Mouse (Mus musculus): ENCODE results near the gene Gipc2.

Gipc2 gene

GRCm38 (mm10) chr3:152113496-152113895, 52.5 kb downstream of the Gipc2 start:
- no peak for DNase-seq

- DNase-seq = no peak
Measured at GRCm38 (mm10) chr3:152112664-152113063, 53.4 kb downstream of the Gipc2 start.

- no peak for DNase-seq
Measured at GRCm38 (mm10) chr3:152111482-152111881, 54.5 kb downstream of the Gipc2 start.

DNA sequence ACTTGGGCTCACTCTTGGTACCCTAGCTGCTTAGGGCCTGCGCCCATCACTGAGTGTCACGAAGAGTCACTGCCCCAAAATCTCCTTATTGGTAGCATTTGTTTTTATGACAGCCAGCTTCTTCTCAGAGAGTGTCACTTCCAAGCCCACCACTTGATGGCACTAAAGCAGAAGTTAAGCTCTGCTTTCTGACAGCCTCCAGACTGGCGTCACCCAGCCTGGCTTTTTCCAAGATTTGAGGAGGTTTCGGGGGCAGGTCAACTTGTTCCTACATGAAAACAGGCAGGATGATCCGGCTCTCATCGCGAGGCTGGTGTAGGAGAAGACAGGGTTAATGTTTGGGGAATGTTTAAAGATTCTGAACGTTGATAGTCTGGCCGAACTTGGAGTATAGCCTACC, 54.9 kb downstream of the Gipc2 start:
- DNase-seq = peak; percentile 71

GRCm38 (mm10) chr3:152109260-152109587, 56.8 kb downstream of the Gipc2 start:
- no peak for DNase-seq

- no peak for DNase-seq
Measured at GRCm38 (mm10) chr3:152108560-152109259, 57.3 kb downstream of the Gipc2 start.

- DNase-seq = no peak
Measured at GRCm38 (mm10) chr3:152108003-152108395, 58.0 kb downstream of the Gipc2 start.

DNA sequence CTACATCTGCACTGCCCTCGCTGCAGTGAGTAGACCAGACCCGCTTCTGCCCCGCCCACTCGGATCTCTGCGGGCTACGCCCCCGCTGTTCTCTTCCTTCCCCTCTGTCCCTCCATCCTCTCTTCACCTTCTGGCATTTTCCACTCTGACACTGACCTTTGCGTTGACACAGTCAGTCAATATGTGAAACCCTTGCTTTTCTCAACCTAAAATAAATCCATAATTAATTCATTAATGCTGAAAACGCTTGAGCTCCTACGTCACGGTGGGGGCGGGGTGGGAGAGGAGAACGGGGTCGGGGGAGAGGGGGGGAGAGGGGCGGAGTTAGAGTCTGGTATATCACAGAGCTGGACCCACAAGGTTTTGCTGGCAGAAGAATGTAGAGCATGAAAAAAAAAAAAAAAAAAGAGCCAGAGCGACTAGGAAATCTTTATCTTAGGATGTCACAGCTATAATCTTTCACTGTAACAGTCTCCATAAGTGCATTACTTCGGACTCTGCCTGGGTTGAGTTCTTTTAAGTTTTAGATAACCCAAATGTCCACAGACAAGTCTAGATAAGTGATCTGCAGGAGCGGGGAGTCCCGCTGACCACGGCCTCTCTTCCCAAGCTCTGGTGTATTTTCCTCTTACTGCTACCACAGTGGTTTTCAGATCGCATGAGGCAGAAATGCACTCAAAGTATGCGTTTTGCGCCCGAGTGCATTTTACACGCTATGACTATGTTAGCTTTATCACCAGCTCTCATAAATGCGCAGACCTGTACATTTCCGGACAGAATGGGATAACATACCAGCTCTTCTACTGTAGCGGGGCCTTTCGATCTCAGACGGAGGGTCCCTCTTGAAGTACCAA, 58.7 kb downstream of the Gipc2 start:
- peak; percentile 49 for DNase-seq

DNA sequence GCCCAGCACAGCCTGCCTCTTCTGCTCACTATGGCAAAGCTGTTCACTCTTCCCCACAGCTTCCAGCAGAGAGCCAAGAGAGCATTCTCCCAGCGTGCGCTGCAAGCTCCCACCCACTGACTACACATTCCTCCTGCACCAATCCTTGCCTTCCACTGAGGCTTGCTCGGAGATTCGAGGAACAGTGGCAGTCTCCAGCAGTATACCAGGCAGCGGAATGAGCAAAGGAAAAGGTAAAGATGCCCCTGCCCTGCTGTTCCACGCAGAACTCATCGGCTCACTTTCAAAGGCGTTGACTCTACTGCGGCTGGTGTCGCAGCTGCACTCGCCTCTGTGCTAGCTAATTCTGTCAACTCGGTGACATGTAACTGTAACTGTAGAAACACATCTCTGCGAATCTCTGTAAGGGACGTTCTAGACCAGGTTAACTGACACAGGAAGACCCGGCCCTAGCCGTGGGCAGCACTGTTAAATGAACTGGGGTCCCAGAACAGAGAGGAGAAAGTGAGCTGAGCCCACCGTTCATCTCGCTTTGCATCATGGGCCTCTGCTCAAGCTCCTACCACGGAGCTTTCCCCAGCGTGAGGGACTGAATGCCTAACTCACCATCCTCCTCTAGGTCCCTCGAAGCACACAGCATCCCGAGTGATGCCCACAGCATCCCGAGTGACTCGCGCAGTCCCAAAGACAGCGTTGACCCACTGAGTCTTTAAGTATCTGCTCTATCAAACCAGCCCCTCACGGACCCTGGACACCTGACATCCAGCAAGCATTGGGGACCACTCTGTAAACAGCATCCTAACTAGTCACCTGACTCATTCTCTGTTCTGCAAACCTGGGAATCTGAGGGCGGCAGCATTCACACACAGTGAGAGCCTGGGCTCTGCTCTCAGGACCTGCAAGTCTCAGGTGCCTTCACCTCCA, 59.5 kb downstream of the Gipc2 start:
- DNase-seq = peak; percentile 33

GRCm38 (mm10) chr3:152105341-152105740, 60.7 kb downstream of the Gipc2 start:
- peak; percentile 67 for DNase-seq

- DNase-seq = no peak
Measured at GRCm38 (mm10) chr3:152103381-152103780, 62.6 kb downstream of the Gipc2 start.

DNA sequence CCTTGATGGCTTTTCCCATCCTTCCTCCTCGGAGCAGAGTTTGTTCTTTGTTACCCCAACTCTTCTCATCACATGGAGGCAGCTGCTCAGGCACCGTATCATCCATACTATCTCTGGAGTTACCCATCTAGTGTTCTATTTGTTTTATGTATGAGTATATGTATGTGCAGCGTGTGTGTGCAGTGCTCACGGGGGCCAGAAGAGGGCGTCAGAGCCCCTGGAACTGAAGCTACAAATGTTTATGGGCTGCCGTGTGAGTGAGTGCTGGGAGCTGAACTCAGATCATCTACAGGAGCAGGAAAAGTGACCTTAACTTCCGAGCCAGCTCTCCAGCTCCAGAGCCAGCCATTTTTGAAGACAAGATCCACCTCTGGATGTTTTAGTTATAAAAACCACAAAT, 64.6 kb downstream of the Gipc2 start:
- DNase-seq = no peak

DNA sequence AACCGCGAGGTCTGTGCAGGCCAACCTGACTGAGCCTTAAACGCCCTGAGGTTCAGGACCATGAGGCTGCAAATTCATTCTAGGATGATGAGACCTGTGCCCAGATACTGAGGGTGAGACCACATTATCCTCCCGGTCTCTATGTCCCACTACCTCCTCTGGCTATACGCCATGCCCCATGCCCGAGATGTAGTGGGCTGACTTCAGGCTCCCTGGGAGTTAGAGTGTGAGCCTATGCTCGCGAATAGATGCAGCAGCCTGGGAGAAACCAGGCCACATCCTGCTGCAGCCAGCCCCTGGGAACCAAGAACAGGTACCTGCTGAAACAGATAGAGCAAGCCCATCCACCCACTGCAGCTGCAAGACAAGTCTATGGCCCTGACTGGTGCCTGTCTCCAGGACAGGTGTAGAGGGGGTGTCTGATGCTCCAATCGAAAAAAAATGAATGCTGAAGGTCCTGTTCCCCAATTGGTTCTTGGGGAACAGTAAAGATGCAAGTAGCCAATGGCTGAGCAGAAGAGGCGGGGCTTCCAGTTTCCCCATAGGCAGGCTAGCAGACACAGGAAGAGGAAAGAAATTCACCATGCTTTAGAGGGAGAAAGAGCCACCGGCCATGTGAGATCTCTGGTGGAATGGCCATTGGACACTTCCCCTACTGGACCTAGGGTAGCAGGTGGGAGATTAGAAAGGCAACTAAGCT, 65.8 kb downstream of the Gipc2 start:
- no peak for DNase-seq

- no peak for DNase-seq
Measured at GRCm38 (mm10) chr3:152095030-152095429, 71.0 kb downstream of the Gipc2 start.

- no peak for DNase-seq
Measured at GRCm38 (mm10) chr3:152092385-152093057, 73.5 kb downstream of the Gipc2 start.

DNA sequence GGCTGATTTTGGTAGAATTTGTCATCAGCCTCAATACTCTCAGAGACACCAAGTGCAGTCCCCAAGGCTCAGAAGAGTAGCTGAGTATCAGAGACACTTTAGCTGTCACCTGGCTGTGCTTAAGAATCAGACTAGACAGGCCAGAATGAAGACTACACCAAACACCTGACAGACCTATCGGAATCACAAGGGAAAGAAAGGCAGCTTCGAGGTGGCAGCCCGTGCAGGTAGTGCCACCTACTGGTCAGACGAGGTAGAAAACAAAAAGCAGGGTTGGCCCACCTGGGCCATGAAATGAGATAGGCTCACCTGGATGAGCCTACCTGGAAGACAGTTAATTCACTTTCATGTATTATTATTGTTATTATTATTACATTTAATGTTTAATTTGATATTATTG, 76.9 kb downstream of the Gipc2 start:
- DNase-seq = no peak

- no peak for DNase-seq
Measured at GRCm38 (mm10) chr3:152081381-152081780, 84.6 kb downstream of the Gipc2 start.

DNA sequence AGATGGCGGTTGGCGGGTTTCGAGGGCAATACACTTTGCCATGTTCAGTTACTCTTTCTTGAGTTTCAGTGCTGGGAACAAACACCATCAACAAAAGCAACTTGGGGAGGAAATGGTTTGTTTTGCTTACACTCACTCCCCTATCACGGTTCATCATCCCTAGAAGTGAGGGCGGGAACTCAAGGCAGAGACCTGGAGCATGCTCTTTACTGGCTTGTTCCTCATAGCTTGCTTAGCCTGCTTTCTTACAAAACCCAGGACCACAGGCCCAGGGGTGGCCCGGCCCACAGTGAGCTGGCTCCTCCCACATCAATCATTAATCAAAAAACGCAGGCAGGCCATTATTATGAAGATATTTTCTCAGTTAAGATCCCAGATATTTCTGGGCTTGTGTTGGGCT, 89.9 kb downstream of the Gipc2 start:
- no peak for DNase-seq

DNA sequence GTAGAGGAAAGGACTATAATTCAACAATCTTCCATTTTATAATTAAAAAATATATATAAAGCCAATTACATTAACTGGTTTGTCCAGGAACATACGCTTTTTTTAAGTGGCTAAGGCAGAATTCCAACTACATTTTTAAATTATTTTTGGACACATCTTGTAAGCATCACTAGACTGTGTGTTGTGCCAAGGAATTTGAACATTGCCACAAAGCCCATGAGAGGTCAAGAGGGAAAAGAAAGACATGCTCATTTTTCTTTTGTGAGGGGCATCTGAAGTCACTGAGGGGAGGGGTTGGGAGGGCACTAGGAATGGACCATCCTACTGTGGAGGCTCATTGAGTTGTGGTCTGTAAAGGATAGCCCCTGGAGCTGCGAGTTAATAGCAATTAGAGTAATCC, 97.0 kb downstream of the Gipc2 start:
- DNase-seq = no peak

DNA sequence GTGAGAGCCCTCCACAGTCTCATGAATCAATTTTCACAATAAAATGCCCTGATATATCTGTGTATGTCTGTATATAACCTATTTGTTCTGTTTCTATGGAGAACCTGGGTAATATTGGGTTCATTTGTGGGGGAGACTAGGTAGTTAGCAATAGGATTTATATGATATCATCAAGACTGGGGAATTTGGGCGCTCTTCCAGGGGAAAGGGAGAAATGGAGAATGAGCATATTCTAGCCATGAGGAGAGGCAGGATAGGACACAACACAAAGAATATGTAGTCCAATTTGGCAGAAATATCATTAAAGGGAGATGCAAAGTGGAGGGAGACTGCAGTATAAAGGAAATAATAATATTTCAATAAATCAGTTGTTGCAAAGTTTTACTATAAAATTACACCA, 97.7 kb downstream of the Gipc2 start:
- DNase-seq = no peak

DNA sequence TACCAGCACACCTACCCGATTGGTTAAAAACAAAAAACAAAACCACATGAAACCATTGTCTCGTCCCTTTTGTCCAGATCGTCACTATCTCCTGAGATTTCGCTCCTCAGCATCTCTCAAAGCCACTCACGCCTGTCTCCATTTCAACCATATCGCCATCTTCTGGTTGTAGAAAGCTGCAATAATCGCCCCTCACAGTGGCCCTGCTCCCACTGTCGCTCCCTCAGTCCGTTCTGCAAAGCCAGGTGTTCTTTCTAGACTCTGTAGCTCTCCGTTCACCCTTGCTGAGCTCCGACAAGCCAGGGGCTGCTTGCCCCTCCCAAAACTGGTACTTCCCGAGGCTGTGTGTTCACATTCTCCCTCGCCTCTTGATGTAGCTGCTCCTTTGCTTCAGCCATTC, 99.3 kb downstream of the Gipc2 start:
- DNase-seq = no peak

- DNase-seq = no peak
Measured at GRCm38 (mm10) chr3:152065806-152066205, 100.2 kb downstream of the Gipc2 start.
